Mouse (Mus musculus) erythroblast, embryonic 14.5 days (primary cell): ENCODE data around the gene Mgp.

Source experiments
- GATA1 ChIP-seq: IDR thresholded peaks from 2 replicates; pipeline ENCODE4 v1.6.1; 2012; ENCODE audit warnings: low read length, inconsistent platforms, mixed read lengths
- TAL1 ChIP-seq: IDR thresholded peaks from 3 replicates; pipeline ENCODE4 v1.6.1; 2012; ENCODE audit warnings: low read length, inconsistent platforms, mixed read lengths

GRCm38 (mm10) chr6:136921601-136922000 is 46.0 kb upstream of the Mgp start:
- TF ChIP-seq TAL1: no peak
- TF ChIP-seq GATA1: no peak
